Mouse (Mus musculus): ENCODE results near the gene Il6st.

Gene Il6st

GRCm38 (mm10) chr13:112536611-112537010 is 72.7 kb downstream of the Il6st start:
- DNase-seq, result no peak

DNA sequence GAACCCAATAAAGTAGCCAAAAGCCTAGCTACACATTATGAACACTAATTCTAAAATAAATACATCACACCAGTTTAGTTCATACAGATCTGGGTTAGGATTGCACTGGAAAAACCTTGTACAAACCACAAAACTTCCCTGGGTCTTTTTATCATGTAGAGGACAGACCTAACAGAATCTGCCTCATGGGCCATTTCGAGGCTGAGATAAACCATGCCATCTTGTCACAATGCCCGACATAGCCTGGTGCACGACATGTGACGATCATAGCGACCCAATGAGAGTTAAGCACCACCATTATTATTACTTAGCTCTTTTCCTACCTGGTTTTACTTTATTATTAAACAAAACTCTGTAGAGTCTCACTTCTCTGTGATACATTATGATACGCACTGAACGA is 73.2 kb downstream of the Il6st start:
- no peak for DNase-seq

- DNase-seq, result no peak
Observed at GRCm38 (mm10) chr13:112540616-112541015, 76.7 kb downstream of the Il6st start.

- no peak for DNase-seq
Observed at GRCm38 (mm10) chr13:112541223-112541975, 77.5 kb downstream of the Il6st start.

DNA sequence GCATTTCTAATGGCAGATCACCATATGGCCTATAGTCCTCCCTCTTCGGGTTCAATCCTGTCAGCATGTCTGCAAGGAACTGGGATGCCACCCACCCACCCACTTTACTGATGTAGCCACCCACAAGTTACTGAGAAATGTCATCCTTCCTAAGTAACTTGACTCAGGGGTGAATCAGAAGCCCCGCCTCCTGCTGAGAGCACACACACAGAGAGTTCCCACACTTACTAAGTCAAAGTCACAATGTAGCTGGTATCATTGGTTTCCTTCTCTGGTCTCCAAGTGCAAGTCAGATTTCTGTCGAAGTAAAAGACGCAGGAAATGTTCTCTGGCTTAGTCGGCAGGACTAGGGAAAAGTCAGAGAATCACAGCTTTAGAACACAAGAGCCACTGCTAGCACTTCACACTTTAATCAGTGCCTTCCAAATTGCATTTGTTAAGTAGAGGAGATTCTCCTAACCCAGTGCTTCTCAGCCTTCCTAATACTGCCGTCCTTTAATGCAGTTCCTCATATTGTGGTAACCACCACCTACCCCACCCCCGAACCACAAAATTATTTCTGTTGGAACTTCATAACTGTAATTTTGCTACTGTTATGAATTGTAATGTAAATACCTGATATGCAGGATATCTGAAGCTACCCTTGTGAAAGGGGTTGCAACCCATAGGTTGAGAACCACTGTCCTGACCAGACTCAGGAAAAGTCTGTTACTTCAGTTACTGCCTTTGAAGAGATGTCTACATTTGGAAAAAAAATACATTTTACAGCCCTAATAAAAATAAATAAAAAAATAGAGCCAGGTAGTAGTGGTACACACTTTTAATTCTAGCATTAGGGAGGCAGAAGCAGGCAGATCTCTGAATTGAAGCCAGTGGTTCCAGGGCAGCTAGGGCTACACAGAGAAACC is 88.0 kb downstream of the Il6st start:
- DNase-seq, result no peak

DNA sequence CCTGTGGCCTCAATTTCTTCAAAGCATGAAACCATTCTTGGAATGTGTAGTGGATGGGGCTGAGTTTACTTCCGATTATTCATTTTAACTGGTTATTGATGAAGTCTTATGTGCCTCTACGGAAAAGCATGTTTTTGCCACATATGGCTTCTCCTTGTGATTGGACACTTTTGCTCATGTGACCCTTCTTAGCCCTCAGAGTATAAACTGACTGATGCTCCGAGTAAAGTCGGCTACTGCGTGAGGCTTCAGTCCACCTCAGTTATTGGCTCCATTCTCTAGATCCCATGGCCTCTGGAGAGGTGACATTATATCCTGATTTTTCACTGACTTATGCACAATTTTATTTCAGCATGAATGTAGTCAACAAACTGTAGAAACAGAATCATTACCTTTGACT is 89.4 kb downstream of the Il6st start:
- no peak for DNase-seq

DNA sequence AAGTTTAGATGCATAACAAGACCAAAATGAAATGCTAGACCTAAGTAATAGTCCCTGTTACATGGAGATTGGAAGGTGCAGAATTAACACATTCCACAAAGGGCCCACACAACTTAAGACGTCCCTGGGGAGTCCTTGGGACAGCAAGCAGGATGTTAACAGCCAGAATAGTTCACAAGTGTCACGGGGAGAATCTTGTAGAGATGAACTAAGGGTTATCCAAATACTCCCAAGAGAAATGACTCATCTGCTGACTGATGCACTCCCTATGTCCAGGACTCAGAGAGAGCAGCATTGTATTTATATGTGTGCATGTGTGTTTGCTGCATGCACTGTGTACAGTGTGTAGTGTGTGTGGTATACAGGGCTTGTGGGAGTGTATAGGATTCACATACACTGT is 92.6 kb downstream of the Il6st start:
- DNase-seq, result no peak
